Mouse (Mus musculus) hindbrain, embryonic 13.5 days (tissue): Measurements from ENCODE around the gene Mtx1. TPM values are rescaled to one million over a fixed set of nuclear protein-coding genes. Genes with fewer than 3 reads are reported as not detected.

Source experiments
- ATAC-seq: fragments of 200-750 bp; cut with Nextera tagmentation; 2 replicates; pipeline ENCODE4 v1.8.0; 2017; ENCODE audit warnings: moderate TSS enrichment; ENCODE audit not compliant: low FRiP score
- H3K27ac ChIP-seq: fragments of 300-500 bp; sonication (generic); 2 replicates; pipeline ENCODE4 v1.5.1; 2015; ENCODE audit warnings: inconsistent platforms, mild to moderate bottlenecking, moderate library complexity
- H3K27me3 ChIP-seq: fragments of 300-500 bp; sonication (generic); 2 replicates; pipeline ENCODE4 v1.6.1; 2015; ENCODE audit warnings: mild to moderate bottlenecking, inconsistent platforms
- H3K36me3 ChIP-seq: fragments of 300-500 bp; sonication (generic); 2 replicates; pipeline ENCODE4 v1.6.1; 2015; ENCODE audit warnings: mild to moderate bottlenecking, inconsistent platforms
- H3K4me1 ChIP-seq: fragments of 300-500 bp; sonication (generic); replicated peaks from 2 replicates; pipeline ENCODE4 v1.6.1; 2015; ENCODE audit warnings: inconsistent platforms
- H3K4me2 ChIP-seq: fragments of 300-500 bp; sonication (generic); 2 replicates; pipeline ENCODE4 v1.6.1; 2015; ENCODE audit warnings: inconsistent platforms, mild to moderate bottlenecking, moderate library complexity
- H3K4me3 ChIP-seq: fragments of 300-500 bp; sonication (generic); 2 replicates; pipeline ENCODE4 v1.5.1; 2015; ENCODE audit warnings: mild to moderate bottlenecking, inconsistent platforms
- H3K9ac ChIP-seq: fragments of 300-500 bp; sonication (generic); 2 replicates; pipeline ENCODE4 v1.6.1; 2015; ENCODE audit warnings: mild to moderate bottlenecking, inconsistent platforms
- H3K9me3 ChIP-seq: fragments of 300-500 bp; sonication (generic); 2 replicates; pipeline ENCODE4 v1.6.1; 2016; ENCODE audit warnings: inconsistent platforms
- WGBS: fragments of 180-500 bp; shearing (Covaris S2); methylation state at CpG from one replicate; pipeline ENCODE4 v1.1.7; 2015; 5-methylcytosine and 5-hydroxymethylcytosine counted together
- polyA plus RNA-seq: library from polyadenylated mRNA; unstranded; fragments of >200 nt; fragmentation: Nextera tagmentation; extraction: Ambion mirVana; gene quantifications from 2 replicates; pipeline ENCODE4 v1.2.1, GENCODE M21; 2015

The Mtx1 gene
- polyA plus RNA-seq, 1 experiment from 2014 or later, result 161 TPM

GRCm38 (mm10) chr3:89251365-89251895 lies 24.5 kb upstream of the Mtx1 start:
- 14% methylated on average over 17 of the region's 17 CpGs for WGBS
- peak overlapping the region; percentile 33 for H3K4me2 ChIP-seq
- no peaks in the 10 kb centered on the region for H3K9me3 ChIP-seq
- H3K4me1 ChIP-seq, result peaks cover 32% of the 10 kb centered on the region
- H3K27me3 ChIP-seq, result peaks cover 10% of the 10 kb centered on the region; the same call in 1 of the 2 replicates
- no peak overlapping the region for H3K4me3 ChIP-seq
- peak; percentile 12; the same call in 1 of the 2 replicates for ATAC-seq
- H3K9ac ChIP-seq, result peak overlapping the region; percentile 5; the same call in 1 of the 2 replicates
- no peak overlapping the region for H3K27ac ChIP-seq
- peaks cover 16% of the 10 kb centered on the region for H3K36me3 ChIP-seq

GRCm38 (mm10) chr3:89250435-89251040 lies 23.6 kb upstream of the Mtx1 start:
- H3K27ac ChIP-seq, result no peak overlapping the region
- H3K4me1 ChIP-seq, result peaks cover 38% of the 10 kb centered on the region
- WGBS, result 25% methylated on average over 7 of the region's 7 CpGs
- H3K9me3 ChIP-seq, result no peaks in the 10 kb centered on the region
- H3K4me3 ChIP-seq, result no peak overlapping the region
- H3K4me2 ChIP-seq, result no peak overlapping the region
- peaks cover 16% of the 10 kb centered on the region for H3K36me3 ChIP-seq
- peaks cover 7% of the 10 kb centered on the region; the same call in 1 of the 2 replicates for H3K27me3 ChIP-seq
- no peak for ATAC-seq
- H3K9ac ChIP-seq, result no peak overlapping the region

DNA sequence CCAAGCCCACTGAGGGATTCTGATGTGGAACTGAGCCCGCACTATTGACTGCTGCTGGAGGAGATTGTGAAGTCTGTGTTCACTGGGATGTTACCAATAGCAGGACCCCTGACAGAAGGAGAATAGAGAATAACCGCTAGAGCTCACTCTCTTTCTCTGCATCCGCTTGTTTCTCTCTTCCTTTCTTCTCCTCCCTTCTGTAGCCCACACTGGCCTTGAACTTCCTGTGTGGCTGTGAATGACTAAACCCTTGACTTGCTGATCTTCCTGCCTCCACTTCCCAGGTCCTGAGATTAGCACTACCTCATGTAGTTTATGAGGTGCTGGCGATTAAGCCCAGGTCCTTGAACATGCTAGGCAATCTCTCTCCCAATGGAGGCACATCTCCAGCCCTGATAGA lies 20.6 kb upstream of the Mtx1 start:
- H3K4me3 ChIP-seq, result peak overlapping the region; percentile 72
- peaks cover 3% of the 10 kb centered on the region; the same call in 1 of the 2 replicates for H3K27me3 ChIP-seq
- peaks cover 17% of the 10 kb centered on the region for H3K36me3 ChIP-seq
- WGBS, result 87% methylated on average over 4 of the region's 4 CpGs
- ATAC-seq, result no peak
- H3K27ac ChIP-seq, result no peak overlapping the region
- H3K4me2 ChIP-seq, result peak overlapping the region; percentile 93
- no peaks in the 10 kb centered on the region for H3K9me3 ChIP-seq
- peak overlapping the region; percentile 88; the same call in 1 of the 2 replicates for H3K9ac ChIP-seq
- peaks cover 58% of the 10 kb centered on the region for H3K4me1 ChIP-seq

DNA sequence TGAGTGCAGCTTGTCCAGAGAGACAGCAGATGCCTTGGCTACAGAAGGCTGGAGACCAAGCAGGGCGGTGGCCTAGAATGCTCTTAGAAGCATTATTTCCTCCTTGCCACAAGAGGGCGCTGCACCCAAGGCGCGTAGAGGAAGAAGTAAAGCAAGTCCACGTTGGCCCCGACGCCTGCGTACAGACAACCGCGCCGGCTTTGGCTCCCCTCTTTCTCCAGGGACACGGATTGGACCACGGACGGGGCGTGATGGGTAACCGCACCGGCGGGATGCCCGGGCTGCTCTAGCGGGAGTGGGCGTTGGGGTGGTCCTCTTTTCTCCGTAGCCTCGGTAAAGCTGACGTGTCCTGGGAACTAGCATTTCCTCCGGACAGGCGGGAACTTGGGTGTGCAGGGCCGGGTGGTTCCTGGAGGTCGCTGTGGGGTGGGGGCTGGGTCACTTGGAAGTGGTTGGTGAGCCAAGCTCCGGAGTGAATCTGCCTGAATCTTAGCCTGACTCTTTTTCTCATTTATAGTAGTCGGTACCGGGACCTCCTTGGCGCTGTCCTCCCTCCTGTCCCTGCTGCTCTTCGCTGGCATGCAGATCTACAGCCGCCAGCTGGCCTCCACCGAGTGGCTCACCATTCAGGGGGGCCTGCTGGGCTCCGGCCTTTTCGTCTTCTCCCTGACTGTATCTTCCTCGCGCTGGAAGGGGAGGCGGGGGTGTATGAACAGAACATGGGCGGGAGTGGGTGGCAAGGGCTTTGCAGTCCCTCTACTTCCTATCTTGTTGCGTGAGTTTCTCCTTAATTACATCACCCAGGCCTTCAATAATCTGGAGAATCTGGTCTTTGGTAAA lies 19.6 kb upstream of the Mtx1 start, which contains the start of gene Trim46:
TSS of gene Trim46 (minus strand) at position 49 of the 840 bp plus-strand sequence.
- Histone ChIP-seq H3K9ac (peak within 1 kb of the TSS; percentile 88), H3K27ac (peak within 1 kb of the TSS; percentile 98), H3K4me1 (peaks cover 62% of the 10 kb centered on the region), H3K36me3 (peaks cover 26% of the 10 kb centered on the region), H3K4me2 (peak within 1 kb of the TSS; percentile 93), H3K27me3 (no peaks in the 10 kb centered on the region), H3K9me3 (no peaks in the 10 kb centered on the region), H3K4me3 (peak within 1 kb of the TSS; percentile 72)
- WGBS, result under 1% methylated on average over 42 of the region's 42 CpGs
- ATAC-seq, result peak; percentile 49

- Histone ChIP-seq H3K4me2 (peak within 1 kb of the TSS; percentile 93), H3K27me3 (no peaks in the 10 kb centered on the region), H3K4me1 (peaks cover 55% of the 10 kb centered on the region), H3K27ac (peak within 1 kb of the TSS; percentile 98), H3K9me3 (no peaks in the 10 kb centered on the region), H3K36me3 (peaks cover 34% of the 10 kb centered on the region), H3K9ac (peak within 1 kb of the TSS; percentile 88), H3K4me3 (peak within 1 kb of the TSS; percentile 72)
- WGBS, result 3% methylated on average over 20 of the region's 20 CpGs
- peak; percentile 68 for ATAC-seq
These were observed 18.8 kb upstream of the Mtx1 start, which contains the start of gene Krtcap2 for GRCm38 (mm10) chr3:89245688-89246171. Krtcap2 (plus strand) TSS chr3:89245966.

- no peaks in the 10 kb centered on the region for H3K9me3 ChIP-seq
- H3K27ac ChIP-seq, result peak overlapping the region; percentile 98
- under 1% methylated on average over 15 of the region's 26 CpGs for WGBS
- H3K4me3 ChIP-seq, result peak overlapping the region; percentile 72
- H3K4me1 ChIP-seq, result peaks cover 50% of the 10 kb centered on the region
- peak overlapping the region; percentile 88 for H3K9ac ChIP-seq
- peak; percentile 67 for ATAC-seq
- H3K36me3 ChIP-seq, result peaks cover 40% of the 10 kb centered on the region
- peak overlapping the region; percentile 93 for H3K4me2 ChIP-seq
- no peaks in the 10 kb centered on the region for H3K27me3 ChIP-seq
These were observed 18.2 kb upstream of the Mtx1 start for GRCm38 (mm10) chr3:89244982-89245687.

GRCm38 (mm10) chr3:89244158-89244981 lies 17.5 kb upstream of the Mtx1 start:
- H3K4me1 ChIP-seq, result peaks cover 50% of the 10 kb centered on the region
- ATAC-seq, result peak; percentile 47
- whole genome bisulfite sequencing, result 12% methylated on average over 25 of the region's 25 CpGs
- peaks cover 41% of the 10 kb centered on the region for H3K36me3 ChIP-seq
- no peaks in the 10 kb centered on the region for H3K9me3 ChIP-seq
- H3K27ac ChIP-seq, result peak overlapping the region; percentile 98
- H3K27me3 ChIP-seq, result no peaks in the 10 kb centered on the region
- peak overlapping the region; percentile 93 for H3K4me2 ChIP-seq
- H3K4me3 ChIP-seq, result peak overlapping the region; percentile 72
- H3K9ac ChIP-seq, result peak overlapping the region; percentile 88

GRCm38 (mm10) chr3:89243609-89244008 lies 16.7 kb upstream of the Mtx1 start:
- peaks cover 42% of the 10 kb centered on the region for H3K36me3 ChIP-seq
- H3K4me2 ChIP-seq, result peak overlapping the region; percentile 93
- H3K4me3 ChIP-seq, result peak overlapping the region; percentile 72
- H3K27ac ChIP-seq, result peak overlapping the region; percentile 98
- no peaks in the 10 kb centered on the region for H3K9me3 ChIP-seq
- no peaks in the 10 kb centered on the region for H3K27me3 ChIP-seq
- peaks cover 50% of the 10 kb centered on the region for H3K4me1 ChIP-seq
- ATAC-seq, result 0 out of 2 replicates have a peak, but pooled peaks have one; percentile 9
- 15% methylated on average over 14 of the region's 14 CpGs for WGBS
- peak overlapping the region; percentile 88 for H3K9ac ChIP-seq

GRCm38 (mm10) chr3:89242331-89242895 lies 15.5 kb upstream of the Mtx1 start:
- H3K27ac ChIP-seq, result no peak overlapping the region
- H3K9ac ChIP-seq, result no peak overlapping the region
- peaks cover 51% of the 10 kb centered on the region for H3K36me3 ChIP-seq
- H3K9me3 ChIP-seq, result no peaks in the 10 kb centered on the region
- 70% methylated on average over 9 of the region's 9 CpGs for WGBS
- peak overlapping the region; percentile 72; the same call in 1 of the 2 replicates for H3K4me3 ChIP-seq
- ATAC-seq, result no peak
- no peaks in the 10 kb centered on the region for H3K27me3 ChIP-seq
- peak overlapping the region; percentile 93 for H3K4me2 ChIP-seq
- H3K4me1 ChIP-seq, result peaks cover 43% of the 10 kb centered on the region

- Histone ChIP-seq H3K4me2 (no peak overlapping the region), H3K4me3 (no peak overlapping the region), H3K9me3 (no peaks in the 10 kb centered on the region), H3K27me3 (no peaks in the 10 kb centered on the region), H3K9ac (no peak overlapping the region), H3K27ac (no peak overlapping the region), H3K4me1 (peaks cover 20% of the 10 kb centered on the region), H3K36me3 (peaks cover 90% of the 10 kb centered on the region)
- no peak for ATAC-seq
- WGBS, result 72% methylated on average over 8 of the region's 12 CpGs
These were observed 11.6 kb upstream of the Mtx1 start for GRCm38 (mm10) chr3:89238494-89238893.

DNA sequence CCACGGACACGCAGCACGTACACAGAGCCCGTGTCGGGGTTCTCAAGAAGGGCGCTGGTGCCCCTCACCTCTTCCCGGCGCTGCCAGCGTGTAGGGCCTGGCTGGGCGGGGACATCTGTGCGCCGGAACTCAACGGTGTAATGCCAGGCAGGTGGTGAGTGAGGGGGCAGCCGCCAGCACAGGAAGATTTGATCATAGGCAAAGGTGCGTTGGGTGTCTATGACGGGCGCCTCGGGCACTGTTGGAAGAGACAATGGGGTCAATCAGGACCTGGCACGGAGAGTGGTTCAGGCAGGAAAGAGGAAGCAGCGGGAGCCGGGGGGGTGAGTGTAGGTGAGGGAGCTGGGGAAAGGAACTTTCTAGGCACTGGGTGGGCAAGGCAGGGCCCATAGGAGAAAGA lies 10.8 kb upstream of the Mtx1 start:
- no peak overlapping the region for H3K4me2 ChIP-seq
- ATAC-seq, result no peak
- peaks cover 97% of the 10 kb centered on the region for H3K36me3 ChIP-seq
- H3K27me3 ChIP-seq, result no peaks in the 10 kb centered on the region
- H3K4me1 ChIP-seq, result peaks cover 12% of the 10 kb centered on the region
- no peaks in the 10 kb centered on the region for H3K9me3 ChIP-seq
- no peak overlapping the region for H3K9ac ChIP-seq
- WGBS, result 94% methylated on average over 21 of the region's 21 CpGs
- H3K27ac ChIP-seq, result no peak overlapping the region
- H3K4me3 ChIP-seq, result no peak overlapping the region
